14 mouse cellular contexts compared by ENCODE assay signal in the genomic region with DNA sequence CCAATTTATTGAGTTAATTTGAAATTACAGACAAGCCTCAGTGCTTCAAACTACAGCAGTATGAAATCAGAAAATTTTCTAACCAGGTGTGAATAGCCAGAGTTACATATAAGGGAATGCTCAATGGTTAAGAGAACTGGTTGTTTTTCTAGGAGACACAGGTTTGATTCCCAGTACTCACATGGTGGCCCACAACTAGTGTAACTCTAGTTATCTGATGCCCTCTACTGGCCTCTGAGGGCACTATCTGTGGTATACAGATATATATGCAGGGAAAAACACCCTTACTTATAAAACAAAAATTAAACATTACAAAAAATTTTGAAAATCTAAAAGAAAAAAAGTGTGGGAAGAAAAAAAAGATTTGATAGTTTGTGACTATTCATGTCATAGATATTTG. TPM values are rescaled to one million over a fixed set of nuclear protein-coding genes. Genes with fewer than 3 reads are reported as not detected.
DNase-seq lines count a peak whose midpoint lies in the region; ATAC-seq and TF ChIP-seq lines count a peak whose summit lies in the region.
"Had no signal": no experiment of that assay in that cellular context is flagged by ENCODE, and none has a peak within 500 bp of the region (broad histone marks: within the 10 kb centered on the region; RNA-seq: fewer than 3 reads in every experiment).

No protein-coding gene starts in this region.

- H3K36me3 ChIP-seq in forebrain, postnatal 0 days (ENCODE audit: insufficient read depth): peaks cover 58% of the 10 kb centered on the region
- H3K36me3 ChIP-seq in forebrain, embryonic 10.5 days (replicated peaks): peaks cover 83% of the 10 kb centered on the region
- peaks cover 55% of the 10 kb centered on the region for H3K36me3 ChIP-seq in lung, embryonic 14.5 days (ENCODE audit: insufficient read depth)

- no peak overlapping the region for H3K27ac ChIP-seq in forebrain, postnatal 0 days (ENCODE audit: low read depth, low read length)
- H3K27ac ChIP-seq in forebrain, embryonic 10.5 days: no peak overlapping the region
- H3K27ac ChIP-seq in lung, embryonic 14.5 days (ENCODE audit: low read depth): no peak overlapping the region
- H3K27ac ChIP-seq: heart, embryonic 15.5 days; midbrain, embryonic 15.5 days had no signal

- intact Hi-C loops in heart, postnatal 10 days (cut with DNase I): no loop called here
- intact Hi-C loops in heart, postnatal 14 days (cut with DNase I): no loop called here

- H3K9ac ChIP-seq in forebrain, postnatal 0 days: no peak overlapping the region
- H3K9ac ChIP-seq in lung, embryonic 14.5 days: no peak overlapping the region
- H3K9ac ChIP-seq: heart, embryonic 15.5 days; midbrain, embryonic 15.5 days had no signal

- no peak overlapping the region for H3K4me2 ChIP-seq in forebrain, postnatal 0 days (ENCODE audit: low read depth)
- no peak overlapping the region for H3K4me2 ChIP-seq in lung, embryonic 14.5 days
- H3K4me2 ChIP-seq: heart, embryonic 15.5 days; midbrain, embryonic 15.5 days had no signal

- TF ChIP-seq CTCF in forebrain, postnatal 0 days (IDR thresholded peaks at IDR 0.05; ENCODE audit: low read depth): 0 out of 2 replicates have a peak, but pooled peaks have one; percentile 27
- TF ChIP-seq CTCF in lung, embryonic 14.5 days (IDR thresholded peaks at IDR 0.05; ENCODE audit: low read depth): no peak; the same call in 1 of the 2 replicates
- no peak for TF ChIP-seq CTCF in lung, adult 2 months (IDR thresholded peaks at IDR 0.05; ENCODE audit: insufficient read depth, low read length)

- H3K9me3 ChIP-seq in forebrain, postnatal 0 days (ENCODE audit: low read length): no peaks in the 10 kb centered on the region
- peaks cover 6% of the 10 kb centered on the region; the same call in 1 of the 2 replicates for H3K9me3 ChIP-seq in forebrain, embryonic 10.5 days
- no peaks in the 10 kb centered on the region for H3K9me3 ChIP-seq in lung, embryonic 14.5 days (ENCODE audit: low read depth, low read length)
- H3K9me3 ChIP-seq: heart, embryonic 15.5 days; midbrain, embryonic 15.5 days had no signal

- TF ChIP-seq POLR2A in lung, adult 2 months (IDR thresholded peaks at IDR 0.05; ENCODE audit: borderline replicate concordance, extremely low read depth, low read depth, low read length): no peak

- no peaks in the 10 kb centered on the region for H3K27me3 ChIP-seq in forebrain, postnatal 0 days (ENCODE audit: insufficient read depth, low read length)
- no peaks in the 10 kb centered on the region for H3K27me3 ChIP-seq in forebrain, embryonic 10.5 days (ENCODE audit: poor library complexity, severe bottlenecking)
- H3K27me3 ChIP-seq in lung, embryonic 14.5 days (ENCODE audit: insufficient read depth, low read length): no peaks in the 10 kb centered on the region
- H3K27me3 ChIP-seq: heart, embryonic 15.5 days; midbrain, embryonic 15.5 days had no signal

- no peak for DNase-seq in forebrain, postnatal 0 days
- no peak for DNase-seq in forebrain, embryonic 10.5 days (ENCODE audit: extremely low spot score, low spot score)
- peak; percentile 47 for DNase-seq in lung, embryonic 14.5 days
- no peak for DNase-seq in lung, adult 2 months
- DNase-seq in ES-CJ7 (ENCODE audit: low read depth, low spot score): peak; percentile 29
- DNase-seq in heart, postnatal 10 days: no peak
- DNase-seq in heart, postnatal 14 days: no peak
- DNase-seq: gastrocnemius, postnatal 25 days; kidney, adult 9 months; right cerebral cortex, postnatal 4 days had no signal

- no peak for ATAC-seq in forebrain, postnatal 0 days
- no peak for ATAC-seq in lung, embryonic 14.5 days (ENCODE audit: insufficient read depth)
- ATAC-seq in megakaryocyte progenitor cell, adult 5-6 weeks (replicated peaks; ENCODE audit: poor library complexity): peak; percentile 77
- ATAC-seq: midbrain, embryonic 15.5 days had no signal

- H3K4me1 ChIP-seq in forebrain, postnatal 0 days (ENCODE audit: insufficient read depth): no peaks in the 10 kb centered on the region
- peaks cover 3% of the 10 kb centered on the region; the same call in 1 of the 2 replicates for H3K4me1 ChIP-seq in forebrain, embryonic 10.5 days
- H3K4me1 ChIP-seq in lung, embryonic 14.5 days (ENCODE audit: insufficient read depth): no peaks in the 10 kb centered on the region
- no peaks in the 10 kb centered on the region for H3K4me1 ChIP-seq in lung, adult 2 months (ENCODE audit: control insufficient read depth, insufficient read depth, low read length)
- H3K4me1 ChIP-seq: heart, embryonic 15.5 days; midbrain, embryonic 15.5 days had no signal

- no peak overlapping the region for H3K4me3 ChIP-seq in forebrain, postnatal 0 days (ENCODE audit: low read depth, low read length)
- no peak overlapping the region for H3K4me3 ChIP-seq in forebrain, embryonic 10.5 days
- no peak overlapping the region for H3K4me3 ChIP-seq in lung, embryonic 14.5 days (ENCODE audit: low read depth, low read length)
- no peak overlapping the region for H3K4me3 ChIP-seq in lung, adult 2 months (replicated peaks; ENCODE audit: extremely low read depth, low read depth, low read length)
- H3K4me3 ChIP-seq: heart, embryonic 15.5 days; midbrain, embryonic 15.5 days had no signal

RNA-seq across cellular contexts. Expression of gene Mrs2, which starts 17.2 kb away (rescaled TPM):
- 31.9 and 37.0 TPM in 2 replicates for total RNA-seq in forebrain, postnatal 0 days (2014; rRNA removed)
- 6.9 and 11.6 TPM in 2 replicates for polyA plus RNA-seq in forebrain, postnatal 0 days (2015; fragmentation: Nextera tagmentation; extraction: Ambion mirVana)
- polyA plus RNA-seq in forebrain, embryonic 10.5 days (2016; fragmentation: Nextera tagmentation; extraction: Ambion mirVana): 18.9 and 21.0 TPM in 2 replicates
- polyA plus RNA-seq in lung, embryonic 14.5 days (2014; fragmentation: Nextera tagmentation; extraction: Ambion mirVana): 25.9 and 26.5 TPM in 2 replicates
- 16.6 and 19.5 TPM in 2 replicates for polyA plus RNA-seq in lung, adult 2 months (2012; rRNA removed)
- 20.8 and 31.7 TPM in 2 replicates for total RNA-seq in megakaryocyte progenitor cell, adult 5-6 weeks (2015)
- total RNA-seq in megakaryocyte progenitor cell, adult 5-6 weeks (2017): 11.7 and 12.2 TPM in 2 replicates
- total RNA-seq in heart, postnatal 10 days (2021): 10 to 100 TPM; 46.7 to 60.0 TPM
- 10 to 100 TPM; 42.3 to 51.0 TPM for total RNA-seq in heart, postnatal 14 days (2021)

RNA-seq across cellular contexts. Expression of gene Dcdc2a, which starts 52.8 kb away (rescaled TPM):
- total RNA-seq in forebrain, postnatal 0 days (2014; rRNA removed): 2.2 and 3.2 TPM in 2 replicates
- polyA plus RNA-seq in forebrain, postnatal 0 days (2015; fragmentation: Nextera tagmentation; extraction: Ambion mirVana): 3.7 and 4.8 TPM in 2 replicates
- polyA plus RNA-seq in forebrain, embryonic 10.5 days (2016; fragmentation: Nextera tagmentation; extraction: Ambion mirVana): 1.5 and 2.1 TPM in 2 replicates
- polyA plus RNA-seq in lung, embryonic 14.5 days (2014; fragmentation: Nextera tagmentation; extraction: Ambion mirVana): 0.12 and 0.22 TPM in 2 replicates
- 0.63 and 0.95 TPM in 2 replicates for polyA plus RNA-seq in lung, adult 2 months (2012; rRNA removed)
- total RNA-seq in megakaryocyte progenitor cell, adult 5-6 weeks (2015): not detected in 2 replicates
- total RNA-seq in megakaryocyte progenitor cell, adult 5-6 weeks (2017): not detected in 2 replicates
- total RNA-seq in heart, postnatal 10 days (2021): under 1 TPM in 1 of 2 experiments, not detected in 1; 0.14 TPM
- under 1 TPM in 1 of 2 experiments, not detected in 1; 0.26 TPM for total RNA-seq in heart, postnatal 14 days (2021)
- total RNA-seq: gastrocnemius, postnatal 25 days; neutrophil, adult 5-6 weeks had no signal

Comparison
In these comparisons a context has a peak if more than half of its experiments do, and no peak if none do; other contexts are left out.
1. DNase-seq: peak in lung, embryonic 14.5 days (single experiment) and ES-CJ7 (single experiment); none in forebrain, postnatal 0 days (single experiment), forebrain, embryonic 10.5 days (single experiment), lung, adult 2 months (single experiment), heart, postnatal 10 days (0 of 2) and heart, postnatal 14 days (0 of 2).